Mouse (Mus musculus) spleen, postnatal 14 days (tissue): ENCODE measurements around the gene Capns1.
A peak's percentile ranks its signal among the peaks of the same experiment; 100 is the strongest.

ENCODE experiments used
- DNase-seq, 2 experiments: peaks; one replicate each; pipeline ENCODE4 v3.0.0; 2021 to 2022; ENCODE audit warnings: low spot score in 2 of 2

Gene Capns1

DNA sequence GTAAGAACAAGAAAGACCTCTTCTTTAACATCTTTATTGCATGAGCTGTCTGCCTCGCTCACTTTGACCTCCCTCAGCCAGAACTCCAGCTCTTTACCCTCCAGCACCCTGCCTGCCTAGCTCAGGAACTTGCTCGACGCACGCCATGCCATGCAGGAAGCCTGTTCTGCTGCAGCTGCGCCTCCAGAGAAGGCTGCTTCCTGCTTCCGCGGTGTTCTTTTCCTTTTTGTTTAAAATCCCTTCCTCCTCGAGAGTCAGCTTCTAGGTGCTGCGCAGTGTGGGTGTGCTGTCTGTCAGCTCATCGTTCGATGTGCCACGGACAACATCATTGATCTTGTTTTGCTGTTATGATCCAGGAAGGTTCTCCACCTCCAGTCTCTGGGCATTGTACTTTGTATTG, 22.1 kb downstream of the Capns1 start:
- no peak for DNase-seq

DNA sequence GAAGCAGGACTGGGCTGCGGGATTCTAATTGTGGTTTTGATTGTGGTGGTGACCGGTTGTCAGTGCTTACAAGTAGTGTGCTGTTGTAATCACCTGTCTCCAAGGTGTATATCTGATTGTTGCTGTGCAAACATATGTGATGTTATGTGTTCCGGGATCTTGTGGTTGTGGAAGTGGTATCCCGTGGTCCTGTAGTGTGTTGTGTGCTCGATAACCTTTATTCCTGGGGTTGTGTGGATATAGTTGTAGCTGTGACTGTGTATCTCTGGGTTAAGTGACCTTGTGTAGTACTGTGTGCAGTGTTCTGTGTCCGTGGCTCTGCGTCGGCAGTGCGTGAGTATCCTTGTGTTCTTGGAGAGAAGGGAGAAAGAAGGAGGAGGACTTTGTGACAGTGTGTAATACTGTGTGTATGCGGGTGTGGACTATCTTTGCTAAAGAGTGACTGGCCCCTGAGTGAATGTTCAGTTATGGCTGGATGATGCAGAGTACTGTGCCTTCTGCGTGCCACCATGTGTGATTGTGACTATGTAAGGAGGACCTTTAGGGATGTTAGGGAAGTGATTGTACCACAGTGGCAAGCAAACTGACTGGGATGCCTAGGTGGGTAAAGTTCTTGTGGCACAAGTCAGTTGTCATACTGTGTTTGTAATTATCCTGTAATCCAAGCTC, 28.2 kb downstream of the Capns1 start:
- DNase-seq = no peak

DNA sequence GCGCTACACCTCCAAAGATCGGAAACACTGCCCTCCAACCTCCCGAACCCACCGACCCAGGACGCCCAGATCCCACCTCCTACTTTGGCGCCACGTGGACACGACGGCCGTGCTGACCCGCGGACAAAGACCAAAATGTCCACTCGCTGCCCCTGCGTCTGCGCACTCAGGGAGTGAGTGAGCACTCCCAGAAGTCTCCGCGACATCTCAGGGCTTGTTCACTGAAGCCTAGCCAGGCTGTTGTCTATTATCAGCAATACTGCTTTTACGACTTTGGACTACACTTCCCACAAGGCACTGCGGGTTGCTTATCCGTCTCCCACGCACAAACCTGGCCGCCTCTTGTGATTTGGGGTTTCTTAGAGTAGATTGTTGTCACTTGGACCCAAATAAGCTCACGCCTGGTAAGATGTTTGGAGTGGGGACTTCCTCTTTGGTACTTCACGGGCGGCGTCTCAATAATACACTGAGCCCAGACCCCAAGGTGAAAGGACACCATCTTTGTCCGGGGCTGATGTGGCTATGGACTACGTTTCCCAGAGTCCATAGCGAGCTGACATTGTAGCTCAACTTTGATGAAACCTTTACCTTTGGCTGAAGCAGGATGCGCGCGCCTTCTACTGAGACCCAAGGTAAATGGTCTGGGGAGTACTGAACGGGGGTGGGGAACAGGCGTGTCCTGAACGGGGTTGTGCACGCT, 28.9 kb downstream of the Capns1 start, which contains the start of gene Zfp146:
TSS of gene Zfp146 (minus strand) at position 168 of the 700 bp plus-strand sequence.
- DNase-seq = peak; percentile 73 to 86

DNA sequence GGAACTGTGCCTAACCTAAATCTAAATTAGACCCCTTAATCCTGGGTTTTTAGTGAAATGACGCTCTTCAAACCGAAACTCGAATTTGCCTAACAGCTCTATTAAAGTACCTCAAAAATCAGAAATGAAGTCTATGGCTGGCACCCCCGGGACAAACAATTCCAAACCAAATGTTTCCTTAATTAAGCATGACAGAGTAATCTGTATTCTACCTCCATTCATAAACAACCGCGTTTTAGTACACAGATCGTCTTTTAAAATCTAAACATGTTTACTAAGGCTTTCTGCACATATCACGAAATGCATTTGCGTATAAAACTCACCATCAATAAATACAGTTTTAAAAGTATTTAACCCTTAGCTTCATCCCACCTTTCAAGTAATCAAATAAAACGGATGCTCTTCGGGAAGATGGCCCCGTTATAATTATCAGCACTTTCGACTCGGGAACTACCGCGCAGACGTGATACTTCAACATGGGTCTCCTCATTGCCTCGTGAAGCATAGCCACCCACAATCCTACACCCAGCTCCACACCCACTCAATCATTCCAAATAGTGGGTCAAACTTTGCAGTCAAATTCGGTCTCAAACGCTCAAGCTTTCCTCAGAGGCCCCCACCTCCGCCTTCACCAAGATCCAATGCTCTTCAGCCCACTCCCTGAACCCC, 29.6 kb downstream of the Capns1 start:
- no peak for DNase-seq

DNA sequence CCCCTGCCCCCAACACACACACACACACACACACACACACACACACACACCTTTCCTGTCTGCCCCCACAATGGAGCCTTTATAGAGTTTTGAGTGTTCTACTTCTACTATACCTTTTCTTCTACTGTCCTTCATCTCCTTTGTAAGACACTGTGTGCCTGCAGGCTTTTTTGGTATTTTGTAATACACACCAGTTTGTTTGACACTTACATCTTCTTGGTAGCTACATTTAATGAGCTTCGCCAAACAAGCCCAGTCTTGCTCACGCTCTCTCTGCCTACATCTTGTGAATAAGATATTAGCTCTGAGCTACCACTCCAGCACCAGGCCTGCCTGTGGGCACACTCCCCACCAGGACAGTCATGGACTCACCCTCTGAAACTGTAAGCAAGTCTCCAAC, 33.9 kb downstream of the Capns1 start:
- DNase-seq = no peak

DNA sequence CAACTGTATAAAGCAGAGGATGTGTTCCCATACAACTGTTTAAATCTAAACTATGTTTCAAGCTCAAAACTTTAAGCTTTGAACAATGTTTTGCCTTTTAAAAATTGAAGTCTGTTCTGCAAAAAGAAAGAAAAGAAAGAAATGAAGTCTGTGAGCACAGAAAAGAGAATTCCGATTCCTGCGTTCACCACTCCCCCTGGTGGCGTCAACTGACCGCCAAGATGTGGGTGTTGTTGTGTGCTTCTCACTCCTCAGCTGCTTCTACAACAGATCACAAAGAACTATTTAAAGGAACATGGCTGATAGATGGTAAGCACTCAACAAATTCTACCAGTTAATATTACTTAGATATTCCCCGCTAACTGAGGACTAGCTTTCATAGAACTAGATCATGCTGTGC, 35.5 kb downstream of the Capns1 start:
- no peak for DNase-seq

DNA sequence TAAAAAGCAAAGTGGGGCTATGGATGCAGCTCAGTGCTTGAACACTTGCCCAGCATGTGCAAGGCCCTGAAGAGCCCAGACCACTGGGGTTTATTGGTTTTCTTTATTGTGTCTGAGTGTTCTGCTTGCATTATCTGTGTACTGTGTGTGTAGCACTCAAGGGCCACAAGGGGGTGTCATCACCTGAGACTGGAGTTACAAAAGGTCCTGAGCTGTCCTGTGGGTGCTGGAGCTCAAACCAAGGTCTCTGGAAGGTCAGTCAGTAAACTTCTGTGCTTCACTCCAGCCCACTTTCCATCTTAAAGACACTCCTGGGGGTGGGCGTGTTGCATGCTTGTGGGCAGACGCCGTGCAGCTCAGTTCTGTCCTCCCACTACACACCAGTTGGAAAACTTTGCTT, 43.1 kb downstream of the Capns1 start:
- DNase-seq = no peak

DNA sequence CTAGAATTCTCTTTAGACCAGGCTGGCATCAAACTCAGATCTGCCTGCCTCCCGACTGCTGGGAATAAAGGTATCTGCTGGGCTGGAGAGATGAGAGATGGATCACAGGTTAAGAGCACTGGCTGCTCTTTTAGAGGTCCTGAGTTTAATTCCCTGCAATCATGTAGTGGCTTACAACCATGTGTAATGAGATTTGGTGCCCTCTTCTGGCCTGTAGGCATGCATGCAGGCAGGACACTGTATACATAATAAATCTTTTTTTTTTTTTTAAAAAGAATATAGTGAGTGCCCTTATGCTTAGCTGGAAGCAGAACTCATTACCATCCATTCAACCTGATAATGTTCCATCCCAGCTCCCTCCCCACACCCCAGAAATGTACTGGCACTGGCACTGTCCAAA, 44.6 kb downstream of the Capns1 start:
- no peak for DNase-seq

DNA sequence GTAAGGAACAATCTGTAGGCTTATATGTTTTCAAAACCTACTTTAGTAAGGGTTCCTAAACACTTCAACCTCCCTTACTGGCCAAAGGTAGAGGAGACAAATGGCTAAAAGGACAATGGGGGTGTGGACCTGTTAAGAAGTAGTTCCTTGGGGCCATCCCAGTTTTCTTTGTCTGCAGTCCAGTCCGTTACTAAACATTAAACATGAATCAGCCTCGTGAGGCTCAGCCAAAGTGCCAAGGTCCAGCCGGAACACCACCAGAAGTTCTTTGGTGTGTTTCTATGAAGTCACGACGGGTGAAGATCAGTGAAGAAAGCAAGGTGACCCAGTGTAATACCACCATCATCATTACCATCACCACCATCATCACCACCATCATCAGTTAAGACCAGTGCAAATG, 51.6 kb downstream of the Capns1 start:
- DNase-seq = no peak

DNA sequence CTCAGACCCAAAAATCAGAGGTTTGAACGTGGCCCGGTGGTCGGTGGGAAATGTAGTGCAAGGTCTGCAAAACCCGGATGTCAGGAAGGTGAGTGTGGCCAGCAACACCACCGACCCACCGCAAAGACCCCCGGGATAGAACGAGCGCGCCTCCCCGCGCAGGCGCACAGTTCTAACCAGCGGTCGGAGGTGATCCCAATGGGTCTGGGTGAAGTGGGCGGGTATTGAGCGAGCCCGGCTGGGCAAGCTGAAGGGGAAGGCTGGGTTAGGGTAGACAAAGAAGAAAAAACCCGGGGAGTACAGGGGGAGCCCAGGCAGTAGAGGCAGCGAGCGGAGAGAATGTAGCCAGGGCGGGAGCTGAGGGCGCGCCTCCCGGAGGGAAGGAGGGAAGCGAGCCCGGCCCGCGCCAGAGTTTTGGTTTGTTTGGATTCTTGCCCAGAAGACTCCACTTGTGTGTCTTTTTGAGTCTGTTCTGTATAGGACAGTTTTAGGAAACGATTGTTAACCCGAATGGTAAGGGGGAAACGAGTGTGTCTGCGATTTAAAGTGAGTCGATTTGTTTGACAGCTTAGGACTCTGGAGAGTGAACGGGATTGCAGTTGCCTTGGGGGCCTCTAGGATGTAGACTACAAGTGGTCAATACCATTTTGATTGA, 54.9 kb downstream of the Capns1 start:
- peak in 1 of 2 experiments; percentile 17 for DNase-seq

DNA sequence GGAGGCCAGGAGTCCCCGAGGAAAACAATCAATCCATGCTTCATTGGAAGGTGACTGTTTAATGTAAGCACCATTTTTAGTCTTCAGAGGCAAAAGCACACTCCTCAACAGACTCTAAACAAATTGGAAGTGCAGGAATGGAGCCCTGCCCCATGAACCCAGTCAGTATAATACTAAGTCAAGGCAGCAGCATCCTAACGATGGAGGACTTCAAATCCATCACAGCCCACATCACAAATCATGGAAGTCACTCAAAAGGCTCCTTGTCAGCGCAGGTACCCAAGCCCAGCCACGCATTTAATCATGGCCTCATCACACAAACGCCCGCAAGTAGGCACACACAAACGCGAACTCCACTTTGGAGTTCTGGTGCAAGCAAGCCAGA, 55.4 kb downstream of the Capns1 start:
- no peak for DNase-seq
